Comparison of ENCODE assay signal across 9 mouse cellular contexts in genomic region chr7:110920331-110921261, GRCm38 (mm10). TPM values are rescaled to one million over a fixed set of nuclear protein-coding genes. Genes with fewer than 3 reads are reported as not detected.
A peak's percentile ranks its signal among the peaks of the same experiment; 100 is the strongest.
DNase-seq lines count a peak whose midpoint lies in the region; ATAC-seq and TF ChIP-seq lines count a peak whose summit lies in the region.
"Had no signal": no experiment of that assay in that cellular context is flagged by ENCODE, and none has a peak within 500 bp of the region (broad histone marks: within the 10 kb centered on the region; RNA-seq: fewer than 3 reads in every experiment).

No protein-coding gene starts in this region.

- H3K4me3 ChIP-seq in lung, adult 2 months (replicated peaks; ENCODE audit: extremely low read depth, low read depth, low read length): no peak overlapping the region

- WGBS in lung, adult 2 months: 37% methylated on average over 19 of the region's 19 CpGs

- DNase-seq in heart, adult 18-20 months: peak; percentile 41 to 70
- no peak for DNase-seq in heart, postnatal 4 days
- DNase-seq in lung, adult 2 months: peak; percentile 24
- DNase-seq in spleen, postnatal 14 days (ENCODE audit: low spot score in 2 of 2): peak; percentile 34 to 53
- no peak for DNase-seq in urinary bladder, postnatal 4 days (ENCODE audit: low spot score in 2 of 2)
- DNase-seq in right cerebral cortex, postnatal 36 days (ENCODE audit: low spot score in 2 of 2): no peak
- DNase-seq in retina, embryonic 14.5 days (ENCODE audit: low spot score): no peak

- ATAC-seq in granulocyte monocyte progenitor cell, adult 5-6 weeks (replicated peaks; ENCODE audit: poor library complexity, severe bottlenecking): peak; percentile 65

- H3K4me1 ChIP-seq in lung, adult 2 months (ENCODE audit: control insufficient read depth, insufficient read depth, low read length): peaks cover 20% of the 10 kb centered on the region

- no peak for TF ChIP-seq POLR2A in lung, adult 2 months (IDR thresholded peaks at IDR 0.05; ENCODE audit: borderline replicate concordance, extremely low read depth, low read depth, low read length)

- TF ChIP-seq CTCF in lung, adult 2 months (IDR thresholded peaks at IDR 0.05; ENCODE audit: insufficient read depth, low read length): no peak

RNA-seq across cellular contexts. Expression of gene Lyve1, which starts 57.6 kb away (rescaled TPM):
- total RNA-seq in heart, adult 18-20 months (2021): 10 to 100 TPM; 22.8 to 26.2 TPM
- total RNA-seq in heart, postnatal 4 days (2021): 10 to 100 TPM in 1 of 2 experiments, 1 to 10 TPM in 1; 9.0 to 10.2 TPM
- total RNA-seq in granulocyte monocyte progenitor cell, adult 5-6 weeks (2014; fragmentation: Nextera tagmentation): not detected in 2 replicates
- not detected in 2 replicates for total RNA-seq in granulocyte monocyte progenitor cell, adult 5-6 weeks (2017)
- 82.0 and 157 TPM in 2 replicates for polyA plus RNA-seq in lung, adult 2 months (2012; rRNA removed)
- total RNA-seq: ES-E14 had no signal

Comparison
In these comparisons a context has a peak if more than half of its experiments do, and no peak if none do; other contexts are left out.
1. DNase-seq: peak in heart, adult 18-20 months (2 of 2), lung, adult 2 months (single experiment) and spleen, postnatal 14 days (2 of 2); none in heart, postnatal 4 days (single experiment), urinary bladder, postnatal 4 days (0 of 2), right cerebral cortex, postnatal 36 days (0 of 2) and retina, embryonic 14.5 days (single experiment).
2. RNA of gene Lyve1, which starts 57.6 kb away (total RNA-seq): 22.8 to 26.2 TPM in heart, adult 18-20 months and 9.0 to 10.2 TPM in heart, postnatal 4 days; not detected in granulocyte monocyte progenitor cell, adult 5-6 weeks; every median in the first group is over 10 times any median in the second.